Mouse (Mus musculus) c-Kit-positive CD71-positive TER-119-positive erythroid progenitor cells, embryonic 14.5 days (primary cell): ENCODE results near the gene Vwa2.

ENCODE experiments used
- DNase-seq: peaks from one replicate; pipeline ENCODE4 v3.0.0-alpha.2; 2013; ENCODE audit warnings: low spot score

The Vwa2 gene

DNA sequence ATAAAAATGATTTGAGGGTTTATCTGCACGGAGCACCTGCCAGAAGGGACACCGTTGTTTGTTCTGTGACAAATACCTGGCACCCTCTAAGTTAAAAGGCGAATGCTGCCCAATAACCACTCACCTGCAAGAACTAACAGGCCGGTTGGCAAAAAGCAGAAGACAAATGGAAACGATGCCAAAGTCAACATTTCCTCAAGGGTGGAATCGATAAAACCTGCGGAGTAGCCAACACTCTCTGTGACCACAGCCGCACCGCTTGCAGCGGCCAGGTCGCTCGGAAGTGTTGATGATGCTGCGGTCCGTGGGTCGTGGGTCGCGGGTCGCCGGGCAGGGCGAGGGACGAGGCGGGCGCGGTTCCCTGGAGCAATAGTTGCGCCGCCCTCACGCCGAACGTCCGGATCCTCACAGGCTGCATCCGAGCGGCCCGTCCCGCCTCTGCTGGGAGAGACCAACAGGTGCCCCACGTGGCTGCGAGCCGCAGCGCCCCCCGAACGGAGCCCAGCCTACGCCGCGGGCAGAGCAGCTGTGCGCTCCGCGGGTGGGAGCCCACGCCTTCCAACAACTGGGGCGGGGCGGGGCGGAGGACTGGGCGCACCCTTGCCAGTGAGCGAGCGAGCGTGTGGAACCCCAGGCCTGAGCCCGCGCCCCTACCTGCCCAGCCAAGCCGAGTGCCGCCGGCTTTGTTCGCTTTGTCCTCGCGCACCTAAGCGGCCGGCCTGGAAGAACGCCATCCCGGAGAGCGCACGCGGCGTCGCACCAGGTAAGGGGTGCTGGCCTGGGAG, at the start of gene Vwa2:
Gene Vwa2 (plus strand): TSS at position 434 of the 785 bp plus-strand sequence.
- no peak for DNase-seq

- DNase-seq = no peak
These were observed 47.9 kb upstream of the Vwa2 start, which contains the start of gene Tdrd1 for GRCm38 (mm10) chr19:56826047-56826631. Gene Tdrd1, plus strand, starts transcription at chr19:56826209.

- no peak for DNase-seq
These were observed 45.7 kb upstream of the Vwa2 start for GRCm38 (mm10) chr19:56828305-56828704.

DNA sequence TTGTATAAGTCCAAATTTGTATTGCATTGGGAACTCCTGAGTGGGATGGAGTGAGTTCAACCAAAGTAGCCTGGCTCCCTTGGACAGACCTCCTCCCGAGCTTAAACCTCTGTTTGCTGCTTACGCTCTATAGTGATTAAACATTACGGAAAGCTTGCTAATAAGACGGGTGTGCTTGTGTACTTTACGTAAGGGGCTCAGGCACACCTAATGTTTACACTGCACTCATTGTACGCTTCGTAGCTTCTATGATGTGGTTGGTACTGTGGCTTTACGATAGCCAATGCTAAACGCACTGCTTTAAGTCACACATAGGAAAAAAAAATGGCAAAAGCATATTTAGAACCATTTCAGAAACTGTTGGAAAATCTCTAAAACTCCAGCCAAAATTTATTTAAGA, 44.8 kb upstream of the Vwa2 start:
- DNase-seq = no peak

DNA sequence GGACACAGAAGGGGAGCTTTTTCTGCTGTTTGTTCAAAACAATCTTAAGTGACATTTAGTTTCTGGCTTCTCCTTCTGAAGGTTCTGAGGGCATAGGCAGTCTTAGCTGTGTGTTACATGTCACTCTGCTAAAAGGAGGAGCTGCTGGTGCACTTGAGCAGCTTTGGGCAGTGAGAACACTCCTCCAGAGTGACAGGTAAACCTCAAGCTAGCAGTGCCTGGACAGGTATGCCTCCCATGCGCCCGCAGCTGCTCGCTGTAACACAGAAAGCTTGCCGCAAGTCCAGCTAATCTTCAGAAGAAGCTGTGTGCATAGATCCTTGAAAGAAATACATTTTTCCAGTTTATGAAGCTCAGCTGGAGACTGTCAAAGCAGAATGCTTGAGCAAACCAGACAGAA, 43.9 kb upstream of the Vwa2 start:
- no peak for DNase-seq

- no peak for DNase-seq
These were observed 38.7 kb upstream of the Vwa2 start for GRCm38 (mm10) chr19:56835340-56835739.

DNA sequence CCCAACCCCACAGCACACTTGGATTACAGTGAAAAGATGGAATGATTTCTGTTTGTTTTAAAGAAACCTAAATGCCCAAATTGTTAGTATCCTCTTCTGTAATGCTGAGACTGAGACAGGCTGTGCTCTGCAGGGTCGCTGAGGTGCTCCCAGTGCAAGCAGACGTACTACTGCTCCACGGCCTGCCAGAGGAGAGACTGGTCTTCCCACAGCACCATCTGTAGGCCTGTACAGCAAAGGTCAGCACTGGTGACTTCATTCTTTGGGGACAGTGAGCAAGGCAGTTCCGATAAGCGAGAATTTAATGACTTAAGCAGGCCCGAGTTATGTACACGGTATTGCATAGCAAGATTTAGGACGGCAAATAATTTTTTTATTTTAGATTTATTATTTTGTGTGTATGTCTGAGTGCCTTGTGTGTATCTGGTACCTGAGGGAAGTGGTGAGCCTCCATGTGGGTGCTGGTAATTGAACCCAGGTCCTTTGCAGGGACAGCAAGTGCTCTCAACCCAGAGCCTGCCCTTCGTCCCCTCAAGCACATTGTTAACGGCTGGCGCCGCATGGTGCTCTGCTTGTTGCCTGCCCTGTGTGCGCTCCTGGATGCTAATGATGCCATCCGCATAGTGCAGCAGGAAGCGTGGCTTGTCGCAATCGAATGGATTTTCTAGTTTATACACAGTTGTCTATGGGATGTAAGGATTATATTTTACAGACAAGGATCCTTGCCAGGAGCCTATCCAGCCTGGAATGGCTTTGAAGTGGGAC, 34.9 kb upstream of the Vwa2 start:
- DNase-seq = no peak

- no peak for DNase-seq
These were observed 31.1 kb upstream of the Vwa2 start for GRCm38 (mm10) chr19:56842974-56843373.

DNA sequence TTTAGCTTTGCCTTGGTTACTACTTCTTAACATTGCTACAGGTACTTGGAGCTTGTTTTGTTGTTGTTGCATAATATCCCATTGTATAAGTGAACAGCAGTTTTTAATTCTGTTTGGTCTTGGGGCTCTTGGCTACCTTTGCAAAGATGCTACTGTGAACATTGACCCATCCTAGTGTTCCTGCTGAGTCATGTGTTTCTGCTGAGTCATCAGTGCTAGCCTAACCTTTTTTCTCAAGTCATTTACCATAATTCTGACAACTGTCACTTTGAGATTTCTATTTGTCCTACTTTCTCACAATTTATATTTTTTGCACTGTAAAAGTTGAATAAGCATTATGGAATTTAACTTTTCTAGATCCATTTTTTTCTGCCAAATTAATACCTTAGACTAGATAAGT, 21.5 kb upstream of the Vwa2 start:
- DNase-seq = peak; percentile 8

GRCm38 (mm10) chr19:56856455-56856854, 17.6 kb upstream of the Vwa2 start:
- DNase-seq = no peak

GRCm38 (mm10) chr19:56867701-56868100, 6.3 kb upstream of the Vwa2 start:
- no peak for DNase-seq

GRCm38 (mm10) chr19:56874601-56875315, 709 bp downstream of the Vwa2 start:
- no peak for DNase-seq

DNA sequence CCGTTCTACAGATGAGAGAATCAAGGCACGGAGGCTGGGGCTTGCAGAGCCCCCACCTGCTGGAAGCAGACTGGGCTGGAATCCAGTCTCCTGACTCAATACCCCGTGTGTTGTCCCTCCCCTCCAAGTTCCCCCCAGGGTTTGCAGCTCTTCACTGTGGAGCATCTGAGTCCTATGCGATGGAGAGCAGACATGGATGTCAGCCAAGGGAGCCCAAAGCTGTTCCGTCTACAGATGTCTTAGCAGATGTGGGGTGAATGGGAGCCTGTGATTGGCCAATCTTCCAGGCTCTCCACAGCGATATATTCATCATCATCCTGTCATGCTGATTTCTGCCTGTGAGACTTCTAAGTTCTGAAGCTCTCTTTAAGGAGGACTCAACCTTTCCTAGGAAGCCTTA, 3.3 kb downstream of the Vwa2 start:
- DNase-seq = no peak

GRCm38 (mm10) chr19:56887879-56888278, 13.8 kb downstream of the Vwa2 start:
- DNase-seq = no peak

GRCm38 (mm10) chr19:56888654-56889053, 14.6 kb downstream of the Vwa2 start:
- no peak for DNase-seq

DNA sequence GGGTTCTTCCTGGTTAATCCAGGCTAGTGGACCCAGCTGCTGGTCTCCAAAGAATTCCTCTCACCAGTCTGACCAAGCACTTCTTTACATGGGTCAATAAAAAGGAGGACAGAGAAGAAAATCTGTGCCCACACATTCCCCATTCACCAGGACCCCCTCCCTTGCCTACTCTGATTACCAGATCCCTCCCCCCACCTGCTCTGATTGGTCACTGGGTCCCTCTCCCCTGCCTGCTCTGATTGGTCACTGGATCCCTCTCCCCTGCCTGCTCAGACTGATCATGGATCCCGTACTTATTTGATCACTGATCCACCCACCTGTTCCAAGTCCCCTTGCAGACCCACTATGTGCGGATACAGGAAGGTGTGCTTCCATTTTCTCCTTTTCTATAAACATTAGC, 17.4 kb downstream of the Vwa2 start:
- DNase-seq = no peak

- no peak for DNase-seq
These were observed 18.5 kb downstream of the Vwa2 start for GRCm38 (mm10) chr19:56892586-56892985.

DNA sequence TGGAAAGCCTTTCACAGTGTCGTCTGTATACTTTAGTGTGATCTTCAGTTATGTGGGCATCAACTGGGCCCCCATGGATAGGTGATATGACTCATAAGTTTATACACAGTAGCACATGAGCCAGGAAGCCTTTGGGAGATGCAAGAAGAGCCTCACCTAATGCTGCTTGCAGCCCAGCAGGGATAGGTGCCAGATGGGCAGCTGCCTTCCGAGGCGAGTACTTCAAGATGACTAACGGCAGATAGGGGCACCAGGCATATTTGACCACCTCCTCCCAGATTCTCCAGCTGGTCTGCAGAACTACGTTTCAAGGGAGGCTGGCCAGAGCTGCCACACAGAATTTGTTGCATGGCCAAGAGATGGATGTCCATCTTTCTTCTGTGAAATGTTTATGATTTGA, 19.3 kb downstream of the Vwa2 start:
- no peak for DNase-seq

GRCm38 (mm10) chr19:56897654-56898053, 23.6 kb downstream of the Vwa2 start:
- DNase-seq = no peak

DNA sequence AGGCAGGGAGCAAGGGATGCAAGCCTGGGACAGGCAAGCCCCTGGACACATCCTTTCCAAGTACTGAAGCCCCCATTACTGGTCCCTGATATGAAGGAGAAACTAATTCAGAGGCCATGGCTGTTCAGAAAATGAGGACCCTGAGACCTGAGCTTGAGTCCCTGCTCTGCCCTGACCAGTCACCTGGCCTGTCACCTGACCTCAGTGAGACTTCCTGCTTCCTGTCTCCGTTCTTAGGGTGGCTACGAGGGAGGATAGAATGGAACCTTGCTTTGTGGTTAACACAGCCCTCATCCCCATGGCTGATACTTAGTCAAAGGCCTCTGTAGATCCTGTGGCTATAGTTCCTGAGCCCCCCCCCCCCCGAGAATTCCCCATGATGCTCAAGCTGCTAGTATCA, 30.0 kb downstream of the Vwa2 start:
- DNase-seq = no peak

DNA sequence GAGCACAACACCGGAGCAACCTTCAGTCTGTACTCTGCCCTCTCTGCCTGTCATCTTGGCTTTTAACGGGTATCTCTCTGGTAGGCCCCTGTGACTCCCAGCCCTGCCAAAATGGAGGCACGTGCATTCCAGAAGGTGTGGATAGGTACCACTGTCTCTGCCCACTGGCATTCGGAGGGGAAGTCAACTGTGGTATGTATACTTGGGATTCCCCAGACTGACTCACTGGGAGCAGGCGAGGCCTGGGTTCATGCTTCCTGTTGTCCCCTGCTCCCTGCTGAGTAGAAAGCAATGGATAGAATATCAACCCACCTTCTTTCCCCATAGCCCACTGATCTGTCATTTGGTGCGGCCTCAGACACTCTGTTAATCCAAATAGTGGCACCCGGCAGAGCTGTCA, 31.3 kb downstream of the Vwa2 start:
- DNase-seq = no peak

- no peak for DNase-seq
These were observed 33.8 kb downstream of the Vwa2 start for GRCm38 (mm10) chr19:56907850-56908249.
